Mouse (Mus musculus): ENCODE data around the gene Ranbp17. TPM values are rescaled to one million over a fixed set of nuclear protein-coding genes. Genes with fewer than 3 reads are reported as not detected.

Ranbp17 gene
- polyA plus RNA-seq, 1 experiment, result 1.3 TPM

- no peak for DNase-seq (ENCODE audit: low read depth)
These were observed 108.9 kb downstream of the Ranbp17 start for GRCm38 (mm10) chr11:33404651-33405050.

GRCm38 (mm10) chr11:33399346-33399745 lies 114.2 kb downstream of the Ranbp17 start:
- DNase-seq (ENCODE audit: low read depth), result no peak

- peak; percentile 91 for DNase-seq (ENCODE audit: low read depth)
These were observed 114.8 kb downstream of the Ranbp17 start for GRCm38 (mm10) chr11:33398701-33399100.

DNA sequence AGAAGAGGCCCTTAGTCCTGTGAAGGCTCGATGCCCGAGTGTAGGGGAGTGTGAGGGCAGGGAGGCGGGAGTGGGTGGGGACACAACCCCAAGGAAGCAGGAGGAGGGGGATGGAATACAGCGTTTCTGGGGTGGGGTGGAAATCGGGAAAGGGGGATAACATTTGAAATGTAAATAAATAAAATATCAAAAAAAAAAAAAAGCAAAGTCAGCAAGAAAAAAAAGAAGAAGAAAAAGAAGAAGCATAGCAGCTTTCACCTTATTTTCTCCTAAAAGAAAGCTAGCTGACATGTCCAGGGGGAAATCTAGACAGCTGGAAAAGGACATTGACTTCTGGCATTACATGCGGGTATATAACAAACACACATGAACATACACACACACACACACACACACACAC lies 117.3 kb downstream of the Ranbp17 start:
- DNase-seq (ENCODE audit: low read depth), result no peak

DNA sequence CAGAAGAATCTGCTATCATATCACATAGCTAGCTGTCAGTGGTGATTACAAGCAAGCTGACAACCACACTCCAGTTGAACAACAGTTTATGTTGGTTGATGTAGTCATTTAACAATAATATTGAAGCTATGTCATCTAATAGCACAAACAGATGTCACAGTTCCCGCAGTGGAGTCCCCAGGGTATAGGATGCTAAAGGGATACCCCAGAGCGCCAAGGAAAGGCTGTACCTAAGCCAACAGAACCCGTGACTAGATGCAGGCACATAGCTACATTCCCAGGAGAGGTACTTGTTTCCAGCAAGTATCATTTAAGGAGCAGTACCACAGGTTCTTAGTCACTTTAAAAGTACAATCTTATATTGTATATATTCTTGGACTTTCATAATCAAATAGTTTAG lies 119.5 kb downstream of the Ranbp17 start:
- DNase-seq (ENCODE audit: low read depth), result no peak

GRCm38 (mm10) chr11:33388685-33389084 lies 124.9 kb downstream of the Ranbp17 start:
- DNase-seq (ENCODE audit: low read depth), result no peak

GRCm38 (mm10) chr11:33361867-33362266 lies 151.7 kb downstream of the Ranbp17 start:
- no peak for DNase-seq (ENCODE audit: low read depth)

- DNase-seq (ENCODE audit: low read depth), result no peak
These were observed 164.3 kb downstream of the Ranbp17 start for GRCm38 (mm10) chr11:33349269-33349668.

DNA sequence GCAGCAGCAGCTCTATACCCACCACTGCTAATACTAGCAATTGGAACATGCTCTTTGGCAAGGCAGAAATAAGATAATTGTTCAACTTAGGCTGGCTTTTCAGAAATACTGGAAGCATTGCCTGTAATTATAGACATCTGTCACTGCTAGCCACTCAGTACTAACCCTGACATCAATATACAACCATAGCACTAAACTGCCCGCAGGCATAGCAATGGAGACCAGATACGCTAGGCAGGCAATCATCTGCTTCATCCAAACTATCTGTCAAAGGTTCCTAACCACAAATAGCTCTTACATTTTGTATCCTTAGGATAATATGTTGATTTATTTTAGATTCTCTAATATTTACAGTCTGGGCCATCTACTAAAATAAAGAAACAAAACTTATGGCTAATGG lies 171.5 kb downstream of the Ranbp17 start:
- no peak for DNase-seq (ENCODE audit: low read depth)

DNA sequence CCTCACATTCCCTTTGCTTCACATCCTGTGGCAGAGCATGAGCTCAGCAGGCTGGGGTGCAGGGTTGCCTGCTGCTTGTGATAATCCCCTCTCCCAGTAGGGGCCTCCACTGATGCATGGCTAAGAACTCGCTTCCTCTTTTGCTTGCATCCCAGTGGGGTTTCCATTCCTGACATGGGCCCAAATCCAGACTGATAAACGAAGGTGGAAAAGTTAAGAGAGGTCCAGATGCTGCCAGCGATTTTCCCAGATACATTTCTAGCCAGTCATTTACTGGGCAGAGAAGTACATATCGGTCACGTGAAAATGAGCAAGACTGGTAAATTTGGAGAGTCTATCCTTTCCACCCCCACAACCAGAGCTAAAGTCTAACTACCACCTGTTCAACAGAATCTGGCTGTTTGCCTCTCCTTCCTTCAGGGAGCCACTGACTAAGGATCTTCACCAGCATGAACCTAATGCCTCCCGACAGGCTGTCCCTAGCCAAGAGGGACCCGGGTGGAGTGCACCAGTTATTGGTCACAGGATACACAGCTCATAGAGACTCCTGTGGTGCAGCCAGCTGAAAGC lies 176.9 kb downstream of the Ranbp17 start:
- no peak for DNase-seq (ENCODE audit: low read depth)

DNA sequence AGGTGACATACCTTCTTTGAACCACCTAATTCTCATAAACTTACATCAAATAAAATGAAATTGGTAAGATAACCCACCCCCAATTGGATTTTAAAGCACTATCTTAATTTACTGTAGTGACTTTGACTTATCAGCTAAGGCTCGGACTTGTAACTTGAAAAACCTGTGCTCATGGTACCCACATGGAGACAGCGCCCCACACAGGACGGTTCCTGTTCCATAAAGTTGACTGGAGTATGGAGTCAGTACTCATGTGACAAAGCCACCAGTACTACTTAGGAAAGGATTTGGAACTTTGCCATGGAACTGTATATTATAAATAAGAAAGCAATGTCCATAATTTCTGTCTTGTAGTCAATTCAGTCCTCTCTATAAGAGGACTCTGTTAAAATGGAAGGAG lies 177.9 kb downstream of the Ranbp17 start:
- DNase-seq (ENCODE audit: low read depth), result no peak

DNA sequence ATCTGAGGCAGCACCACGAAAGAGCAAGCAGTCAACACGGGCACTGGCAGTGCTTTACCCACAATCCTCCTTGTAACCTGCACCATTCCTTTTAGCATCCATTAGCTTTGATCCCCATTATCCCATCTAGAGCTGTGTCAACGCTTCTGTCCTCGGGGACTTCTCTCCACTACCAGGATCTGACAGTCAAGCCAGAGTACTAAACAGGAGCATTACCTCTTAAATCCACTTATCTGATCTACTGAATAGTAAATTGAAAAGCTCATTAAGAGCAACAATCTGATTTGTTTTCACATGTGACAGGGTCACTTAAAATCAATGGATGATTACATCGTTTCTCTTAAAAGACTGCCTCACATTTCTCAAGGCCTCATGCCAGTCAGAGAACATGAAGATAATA lies 181.4 kb downstream of the Ranbp17 start:
- DNase-seq (ENCODE audit: low read depth), result no peak

DNA sequence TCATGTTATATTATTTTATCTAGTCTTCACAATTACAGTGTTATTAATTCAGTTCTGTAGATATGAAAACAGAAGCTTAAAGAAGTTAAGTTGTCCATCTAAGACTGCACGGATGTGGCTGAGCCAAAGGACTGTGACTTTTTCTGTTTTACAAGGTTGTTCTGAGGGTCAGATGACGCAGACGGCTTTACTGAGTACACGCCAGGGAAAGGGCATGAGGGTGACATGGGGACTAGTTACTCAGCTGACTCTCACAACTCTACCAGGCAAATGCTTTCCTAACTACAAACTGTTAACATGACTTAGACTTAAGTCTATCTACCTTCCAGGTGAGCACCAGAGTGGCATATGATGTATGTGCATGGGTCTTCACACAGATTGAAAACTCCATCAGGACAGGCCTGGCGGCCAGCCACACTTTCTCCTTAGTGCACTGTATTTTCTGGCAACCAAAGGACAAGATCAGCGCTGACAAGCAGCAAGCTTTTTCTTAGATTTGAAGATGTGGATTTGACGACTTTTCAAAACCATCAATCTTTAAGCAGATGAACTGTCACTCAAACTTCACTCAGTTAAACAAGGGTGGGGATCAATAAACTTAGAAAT lies 194.4 kb downstream of the Ranbp17 start:
- no peak for DNase-seq (ENCODE audit: low read depth)

DNA sequence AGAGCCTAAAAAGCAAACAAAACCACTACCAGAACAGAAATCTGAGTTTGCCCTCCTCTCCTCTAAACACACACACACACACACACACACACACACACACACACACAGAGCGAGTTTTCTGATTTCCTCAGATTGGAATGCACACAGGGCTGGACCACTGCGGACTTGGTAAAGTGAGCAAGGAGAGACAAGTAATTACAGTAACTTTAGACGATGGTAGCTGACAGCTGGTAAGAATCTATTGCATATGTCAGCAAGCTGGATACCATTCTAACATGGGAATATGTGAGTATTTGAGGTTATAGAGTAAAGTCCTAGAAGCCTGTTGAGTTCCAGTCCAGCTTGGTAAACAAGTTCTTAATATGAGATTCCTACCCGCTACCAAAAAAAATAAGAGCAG lies 204.0 kb downstream of the Ranbp17 start:
- no peak for DNase-seq (ENCODE audit: low read depth)

DNA sequence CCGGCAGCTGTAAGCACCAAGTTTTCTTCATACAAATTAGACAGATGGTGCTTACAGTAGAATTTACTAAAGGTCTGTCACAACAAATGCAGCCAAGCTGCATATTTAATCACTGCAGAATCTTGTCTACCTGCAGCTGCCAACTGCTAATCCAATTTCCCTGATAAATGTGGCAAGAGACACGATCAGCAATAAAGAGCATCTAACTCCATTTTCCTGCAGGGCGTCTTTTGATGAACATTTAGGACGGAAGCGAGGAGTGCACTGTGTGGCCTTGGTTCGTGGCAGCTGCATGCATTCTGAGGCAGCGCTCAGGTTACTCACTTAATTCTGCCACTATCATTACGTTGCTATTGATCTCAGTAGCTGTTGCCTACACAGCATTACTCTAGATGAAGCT lies 212.7 kb downstream of the Ranbp17 start:
- no peak for DNase-seq (ENCODE audit: low read depth)

GRCm38 (mm10) chr11:33299371-33299770 lies 214.2 kb downstream of the Ranbp17 start:
- DNase-seq (ENCODE audit: low read depth), result no peak

- no peak for DNase-seq (ENCODE audit: low read depth)
These were observed 216.4 kb downstream of the Ranbp17 start for GRCm38 (mm10) chr11:33297121-33297520.

DNA sequence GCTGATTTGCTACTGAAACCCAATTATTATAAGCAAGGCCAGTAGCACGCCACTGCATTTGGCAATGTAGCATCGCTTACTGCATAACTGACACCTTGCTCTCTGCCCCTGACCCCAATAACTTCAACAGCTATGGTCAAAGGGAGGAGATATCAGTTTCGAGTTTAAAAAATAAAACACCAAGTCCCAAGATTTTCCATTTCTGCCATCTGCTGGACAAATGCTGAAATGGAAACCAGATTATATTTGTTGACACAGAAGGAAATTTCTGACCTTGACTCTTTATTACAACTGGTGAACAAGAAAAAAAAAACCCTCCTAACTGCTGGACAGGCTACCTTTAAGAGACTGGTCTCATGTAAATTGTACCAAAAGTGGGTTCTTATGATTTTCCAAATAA lies 218.1 kb downstream of the Ranbp17 start:
- no peak for DNase-seq (ENCODE audit: low read depth)

DNA sequence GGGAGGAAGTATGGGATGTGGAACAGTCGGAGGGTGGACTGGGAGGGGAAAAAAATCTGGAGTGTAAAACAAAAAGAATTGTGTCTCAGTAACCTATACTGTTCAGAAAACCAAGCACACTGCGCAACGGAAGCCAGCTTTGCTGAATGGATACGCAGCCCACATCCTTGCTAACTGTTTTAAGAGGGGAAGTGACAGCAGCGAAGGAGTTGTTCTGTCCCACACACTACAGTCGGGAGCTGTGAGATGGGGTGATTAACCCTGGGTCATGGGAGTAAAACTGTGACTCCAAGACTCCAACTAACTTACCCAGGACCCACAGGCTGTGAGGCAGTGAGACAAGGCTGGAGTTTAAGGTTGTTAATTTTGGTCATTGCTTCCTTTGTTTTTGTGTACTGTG lies 219.5 kb downstream of the Ranbp17 start:
- no peak for DNase-seq (ENCODE audit: low read depth)

DNA sequence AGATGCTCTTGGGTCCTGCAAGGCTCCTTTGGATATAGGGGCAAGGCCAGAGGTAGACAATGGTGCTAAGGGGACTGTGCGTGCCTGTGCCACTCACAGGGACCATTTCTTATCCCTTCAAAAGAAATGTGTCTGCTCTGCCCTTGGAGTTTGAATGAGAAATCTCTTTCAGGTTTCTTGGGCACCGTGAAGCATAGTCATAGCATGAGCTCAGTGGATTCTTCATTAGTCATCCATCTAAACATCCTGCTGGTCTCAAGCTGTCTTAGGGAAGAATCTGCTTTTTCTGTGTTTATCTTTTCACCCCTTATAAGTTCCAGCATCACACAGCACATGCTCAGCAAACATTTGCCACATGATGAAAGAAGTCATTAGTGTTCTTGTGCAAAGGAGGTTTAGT lies 235.0 kb downstream of the Ranbp17 start:
- no peak for DNase-seq (ENCODE audit: low read depth)

DNA sequence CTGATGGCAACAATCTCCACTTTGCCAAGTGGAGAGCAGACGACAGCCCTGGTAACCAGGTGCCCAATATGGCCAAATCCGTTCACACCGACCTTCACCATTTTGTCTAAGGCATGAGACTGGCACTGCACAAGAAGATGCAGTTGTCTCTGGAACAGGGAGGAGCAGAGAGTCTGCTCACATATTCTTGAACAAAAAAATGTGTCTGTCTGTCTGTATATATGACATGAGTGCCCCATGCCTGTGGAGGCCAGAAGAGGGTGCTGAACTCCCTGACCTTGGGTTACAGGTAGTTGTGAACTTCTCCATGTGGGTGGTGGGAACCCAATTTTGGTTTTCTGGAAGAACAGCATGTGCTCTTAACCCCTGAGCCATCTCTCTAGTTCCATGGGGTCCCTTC lies 236.9 kb downstream of the Ranbp17 start, which contains the start of gene Gm12117:
Gene Gm12117, minus strand, starts transcription at position 101 of the 400 bp plus-strand sequence.
- DNase-seq (ENCODE audit: low read depth), result no peak

DNA sequence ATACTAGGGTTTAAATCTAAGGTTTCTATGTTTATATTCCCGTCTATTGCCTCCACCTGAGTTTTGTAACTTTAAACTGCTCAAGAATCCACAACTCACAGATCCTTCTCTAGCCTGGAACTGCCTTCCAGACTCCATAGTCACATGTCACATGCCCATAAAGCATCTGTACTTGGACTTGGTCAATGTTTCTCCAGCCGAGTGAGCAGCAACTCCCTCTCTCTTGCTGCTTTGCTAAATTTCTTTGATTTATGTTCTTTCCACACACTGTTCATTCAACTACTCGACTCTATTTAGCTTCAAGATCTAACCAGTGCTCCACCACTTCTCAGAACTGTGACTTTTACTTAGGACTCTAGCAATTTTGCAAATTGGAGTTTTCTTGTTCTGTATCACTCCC lies 238.7 kb downstream of the Ranbp17 start:
- DNase-seq (ENCODE audit: low read depth), result no peak

- DNase-seq (ENCODE audit: low read depth), result no peak
These were observed 239.3 kb downstream of the Ranbp17 start for GRCm38 (mm10) chr11:33274294-33274693.

- DNase-seq (ENCODE audit: low read depth), result no peak
These were observed 273.3 kb downstream of the Ranbp17 start for GRCm38 (mm10) chr11:33240295-33240694.
